Mouse (Mus musculus) MEL (cell line): ENCODE measurements at regions not wholly inside any gene's neighbourhood (a gene's known extent, or its start where the extent isn't known, plus 50 kb on each side); places are given as distances from the start of the nearest gene placed in this dataset.

Experiments
- DNase-seq: peaks from one replicate; pipeline ENCODE4 v3.0.0; 2011; ENCODE audit warnings: low read depth, low spot score
- H3K27ac ChIP-seq: 2 replicates; pipeline ENCODE4 v1.5.1; 2012; ENCODE audit warnings: low read depth, mild to moderate bottlenecking, control low read depth, low read length, moderate library complexity; ENCODE audit not compliant: control insufficient read depth
- H3K27me3 ChIP-seq, 2 experiments: fragments of 150-350 bp in 1 of 2; sonication (generic) in 1 of 2; 2 replicates each; pipeline ENCODE4 v1.6.1; 2012; ENCODE audit warnings: low read length in 2 of 2, mild to moderate bottlenecking in 2 of 2, improper control_type of control experiment in 1 of 2, moderate library complexity in 1 of 2; ENCODE audit not compliant: insufficient read depth in 2 of 2, control insufficient read depth in 1 of 2
- H3K36me3 ChIP-seq, 2 experiments: 2 replicates each; pipeline ENCODE4 v1.6.1; 2012 to 2014; ENCODE audit warnings: low read length in 2 of 2, improper control_type of control experiment in 1 of 2, inconsistent platforms in 1 of 2, mild to moderate bottlenecking in 1 of 2; ENCODE audit not compliant: insufficient read depth in 2 of 2, control insufficient read depth in 1 of 2
- H3K4me1 ChIP-seq, 2 experiments: fragments of 150-350 bp in 1 of 2; sonication (generic) in 1 of 2; 2 replicates each; pipeline ENCODE4 v1.6.1; 2012; ENCODE audit warnings: low read length in 2 of 2, improper control_type of control experiment in 1 of 2, mild to moderate bottlenecking in 1 of 2; ENCODE audit not compliant: insufficient read depth in 2 of 2, control insufficient read depth in 1 of 2
- H3K4me3 ChIP-seq, 2 experiments: fragments of 150-350 bp in 1 of 2; sonication (generic) in 1 of 2; 2 replicates each; pipeline ENCODE4 v1.5.1; 2012; ENCODE audit warnings: low read depth in 2 of 2, low read length in 2 of 2, mild to moderate bottlenecking in 2 of 2, moderate library complexity in 2 of 2, control low read depth in 1 of 2, improper control_type of control experiment in 1 of 2; ENCODE audit not compliant: control insufficient read depth in 1 of 2, insufficient read depth in 1 of 2
- H3K79me2 ChIP-seq: 2 replicates; pipeline ENCODE4 v1.6.1; 2012; ENCODE audit warnings: mild to moderate bottlenecking, low read length, moderate library complexity; ENCODE audit not compliant: control insufficient read depth, poor library complexity, insufficient read depth
- H3K9ac ChIP-seq: 2 replicates; pipeline ENCODE4 v1.6.1; 2012; ENCODE audit warnings: low read depth, mild to moderate bottlenecking, control low read depth, low read length, moderate library complexity; ENCODE audit not compliant: control insufficient read depth, poor library complexity, severe bottlenecking
- H3K9me3 ChIP-seq: fragments of 150-350 bp; sonication (generic); replicated peaks from 2 replicates; pipeline ENCODE4 v1.6.1; 2012; ENCODE audit warnings: mild to moderate bottlenecking, low read length, improper control_type of control experiment, moderate library complexity; ENCODE audit not compliant: insufficient read depth
- BHLHE40 ChIP-seq: IDR thresholded peaks from 2 replicates; pipeline ENCODE4 v1.6.1; 2012; ENCODE audit warnings: low read depth, mild to moderate bottlenecking, inconsistent platforms, low read length, improper control_type of control experiment, borderline replicate concordance
- CHD1 ChIP-seq: IDR thresholded peaks from 2 replicates; pipeline ENCODE4 v1.6.1; 2012; ENCODE audit warnings: low read depth, mild to moderate bottlenecking, inconsistent platforms, low read length, improper control_type of control experiment
- CHD2 ChIP-seq: IDR thresholded peaks from 2 replicates; pipeline ENCODE4 v1.6.1; 2011; ENCODE audit warnings: low read length, improper control_type of control experiment
- CTCF ChIP-seq, 3 experiments: IDR thresholded peaks in 2 of 3; conservative IDR thresholded peaks in 1 of 3; 2 replicates each; pipeline ENCODE4 v1.5.1; 2011 to 2012; ENCODE audit warnings: low read length in 3 of 3, low read depth in 2 of 3, mild to moderate bottlenecking in 2 of 3, improper control_type of control experiment in 1 of 3, inconsistent platforms in 1 of 3, mixed read lengths in 1 of 3, moderate library complexity in 1 of 3; ENCODE audit not compliant: control insufficient read depth in 1 of 3, insufficient read depth in 1 of 3, poor library complexity in 1 of 3, severe bottlenecking in 1 of 3
- ELF1 ChIP-seq: IDR thresholded peaks from 2 replicates; pipeline ENCODE4 v1.6.1; 2014; ENCODE audit warnings: low read depth, mild to moderate bottlenecking, inconsistent platforms, low read length, improper control_type of control experiment, moderate library complexity
- ETS1 ChIP-seq: IDR thresholded peaks from 2 replicates; pipeline ENCODE4 v1.6.1; 2012; ENCODE audit warnings: low read depth, mild to moderate bottlenecking, inconsistent platforms, low read length, improper control_type of control experiment, moderate library complexity
- KAT2A ChIP-seq: conservative IDR thresholded peaks from 2 replicates; pipeline ENCODE4 v1.6.1; 2012; ENCODE audit warnings: low read depth, low read length, improper control_type of control experiment, inconsistent platforms
- MAFK ChIP-seq: IDR thresholded peaks from 2 replicates; pipeline ENCODE4 v1.6.1; 2011; ENCODE audit warnings: low read depth, mild to moderate bottlenecking, low read length, improper control_type of control experiment, borderline replicate concordance
- MAX ChIP-seq: IDR thresholded peaks from 2 replicates; pipeline ENCODE4 v1.6.1; 2011; ENCODE audit warnings: low read length, improper control_type of control experiment
- MAZ ChIP-seq: IDR thresholded peaks from 2 replicates; pipeline ENCODE4 v1.6.1; 2012; ENCODE audit warnings: low read depth, mild to moderate bottlenecking, inconsistent platforms, low read length, improper control_type of control experiment
- MYB ChIP-seq: IDR thresholded peaks from 2 replicates; pipeline ENCODE4 v1.6.1; 2011; ENCODE audit warnings: mild to moderate bottlenecking, low read depth, low read length, improper control_type of control experiment
- NRF1 ChIP-seq: IDR thresholded peaks from 2 replicates; pipeline ENCODE4 v1.6.1; 2014; ENCODE audit warnings: low read depth, mild to moderate bottlenecking, inconsistent platforms, low read length, improper control_type of control experiment, moderate library complexity; ENCODE audit not compliant: poor library complexity, insufficient read depth, severe bottlenecking
- POLR2A ChIP-seq, 2 experiments: IDR thresholded peaks; 2 replicates each; pipeline ENCODE4 v1.6.1; 2011 to 2012; ENCODE audit warnings: low read length in 2 of 2, mild to moderate bottlenecking in 2 of 2, control low read depth in 1 of 2, improper control_type of control experiment in 1 of 2, low read depth in 1 of 2, moderate library complexity in 1 of 2; ENCODE audit not compliant: control insufficient read depth in 1 of 2, insufficient read depth in 1 of 2, poor library complexity in 1 of 2
- POLR2AphosphoS2 ChIP-seq: IDR thresholded peaks from 2 replicates; pipeline ENCODE4 v1.6.1; 2011; ENCODE audit warnings: low read length, improper control_type of control experiment
- POLR2AphosphoS5 ChIP-seq: IDR thresholded peaks from 2 replicates; pipeline ENCODE4 v1.6.1; 2012; ENCODE audit warnings: low read depth, borderline replicate concordance, mild to moderate bottlenecking, inconsistent platforms, low read length, moderate library complexity, mixed read lengths
- RAD21 ChIP-seq: IDR thresholded peaks from 2 replicates; pipeline ENCODE4 v1.6.1; 2011; ENCODE audit warnings: mild to moderate bottlenecking, low read depth, low read length, improper control_type of control experiment
- RCOR1 ChIP-seq: IDR thresholded peaks from 2 replicates; pipeline ENCODE4 v1.6.1; 2012; ENCODE audit warnings: low read depth, mild to moderate bottlenecking, inconsistent platforms, low read length, improper control_type of control experiment
- SIN3A ChIP-seq: IDR thresholded peaks from 2 replicates; pipeline ENCODE4 v1.6.1; 2012; ENCODE audit warnings: low read length, improper control_type of control experiment, inconsistent platforms
- SMC3 ChIP-seq: IDR thresholded peaks from 2 replicates; pipeline ENCODE4 v1.6.1; 2011; ENCODE audit warnings: low read depth, low read length, improper control_type of control experiment
- TAL1 ChIP-seq: IDR thresholded peaks from 2 replicates; pipeline ENCODE4 v1.6.1; 2012; ENCODE audit warnings: mild to moderate bottlenecking, inconsistent platforms, low read length, moderate library complexity, mixed read lengths
- TBP ChIP-seq: IDR thresholded peaks from 2 replicates; pipeline ENCODE4 v1.8.0; 2011; ENCODE audit warnings: low read depth, low read length, improper control_type of control experiment
- TCF12 ChIP-seq: IDR thresholded peaks from 2 replicates; pipeline ENCODE4 v1.6.1; 2014; ENCODE audit warnings: low read depth, mild to moderate bottlenecking, inconsistent platforms, low read length, improper control_type of control experiment, moderate library complexity
- UBTF ChIP-seq: IDR thresholded peaks from 2 replicates; pipeline ENCODE4 v1.6.1; 2012; ENCODE audit warnings: low read depth, mild to moderate bottlenecking, inconsistent platforms, low read length, improper control_type of control experiment, moderate library complexity, borderline replicate concordance; ENCODE audit not compliant: insufficient read depth
- USF1 ChIP-seq: IDR thresholded peaks from 2 replicates; pipeline ENCODE4 v1.6.1; 2014; ENCODE audit warnings: low read depth, mild to moderate bottlenecking, inconsistent platforms, low read length, improper control_type of control experiment, moderate library complexity
- USF2 ChIP-seq, 2 experiments: IDR thresholded peaks; 2 replicates each; pipeline ENCODE4 v1.6.1; 2011 to 2012; ENCODE audit warnings: improper control_type of control experiment in 2 of 2, low read length in 2 of 2, borderline replicate concordance in 1 of 2, inconsistent platforms in 1 of 2, low read depth in 1 of 2, mild to moderate bottlenecking in 1 of 2; ENCODE audit not compliant: insufficient read depth in 1 of 2
- ZC3H11A ChIP-seq: IDR thresholded peaks from 2 replicates; pipeline ENCODE4 v1.6.1; 2012; ENCODE audit warnings: low read depth, mild to moderate bottlenecking, inconsistent platforms, low read length, improper control_type of control experiment
- ZNF384 ChIP-seq: IDR thresholded peaks from 2 replicates; pipeline ENCODE4 v1.6.1; 2012; ENCODE audit warnings: low read depth, mild to moderate bottlenecking, inconsistent platforms, low read length, improper control_type of control experiment

DNA sequence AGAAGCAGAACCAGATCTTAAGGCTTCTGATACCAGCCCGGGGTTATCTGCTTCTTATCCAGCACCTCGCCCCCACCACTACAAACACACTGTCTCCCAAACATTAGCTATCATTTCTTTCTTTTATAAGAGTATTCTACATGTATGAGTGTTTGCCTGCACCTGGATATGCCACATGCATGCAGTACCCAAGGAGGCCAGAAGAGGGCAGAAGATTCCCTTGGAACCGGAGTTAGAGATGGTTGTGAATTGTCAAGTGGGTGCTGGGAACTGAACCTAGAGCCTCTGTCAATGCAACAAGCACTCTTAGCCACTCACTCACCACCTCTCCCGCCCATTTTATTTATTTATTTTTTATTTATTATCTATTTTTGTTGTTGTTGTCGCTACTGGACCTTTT lies 64.9 kb upstream of the Disp3 start:
- no peaks in the 10 kb centered on the region for H3K9me3 ChIP-seq
- H3K36me3 ChIP-seq: no peaks in the 10 kb centered on the region
- H3K27me3 ChIP-seq: no peaks in the 10 kb centered on the region
- H3K27ac ChIP-seq: no peak overlapping the region
- peak; percentile 31; the same call in 1 of the 2 replicates for TF ChIP-seq SMC3
- no peak for TF ChIP-seq UBTF
- no peak for TF ChIP-seq ETS1
- no peak for TF ChIP-seq SIN3A
- TF ChIP-seq CHD1: no peak
- no peak for TF ChIP-seq POLR2AphosphoS2
- TF ChIP-seq MAZ: no peak
- no peak for TF ChIP-seq BHLHE40
- no peak for TF ChIP-seq CHD2
- TF ChIP-seq ZC3H11A: no peak
- peak; percentile 42 to 59 (median 42) for TF ChIP-seq CTCF (IDR thresholded peaks at IDR 0.05 in 2 of 3, conservative IDR thresholded peaks at IDR 0.05 in 1 of 3; ENCODE audit: control insufficient read depth in 1 of 3, insufficient read depth in 1 of 3, low read depth in 2 of 3, low read length in 3 of 3, poor library complexity in 1 of 3, severe bottlenecking in 1 of 3)
- no peak for TF ChIP-seq MYB
- TF ChIP-seq MAFK: no peak
- TF ChIP-seq POLR2A (IDR thresholded peaks at IDR 0.05; ENCODE audit: control insufficient read depth in 1 of 2, insufficient read depth in 1 of 2, low read depth in 1 of 2, low read length in 2 of 2, poor library complexity in 1 of 2): no peak
- peak; percentile 13 for TF ChIP-seq RAD21
- no peak for TF ChIP-seq USF1
- no peak for TF ChIP-seq TCF12
- no peak for TF ChIP-seq MAX
- TF ChIP-seq ZNF384: no peak
- no peak for TF ChIP-seq ELF1
- no peak for TF ChIP-seq TAL1
- no peak overlapping the region for H3K4me3 ChIP-seq
- no peak overlapping the region for H3K9ac ChIP-seq
- no peaks in the 10 kb centered on the region for H3K79me2 ChIP-seq
- no peaks in the 10 kb centered on the region for H3K4me1 ChIP-seq
- peak; percentile 14 for DNase-seq

DNA sequence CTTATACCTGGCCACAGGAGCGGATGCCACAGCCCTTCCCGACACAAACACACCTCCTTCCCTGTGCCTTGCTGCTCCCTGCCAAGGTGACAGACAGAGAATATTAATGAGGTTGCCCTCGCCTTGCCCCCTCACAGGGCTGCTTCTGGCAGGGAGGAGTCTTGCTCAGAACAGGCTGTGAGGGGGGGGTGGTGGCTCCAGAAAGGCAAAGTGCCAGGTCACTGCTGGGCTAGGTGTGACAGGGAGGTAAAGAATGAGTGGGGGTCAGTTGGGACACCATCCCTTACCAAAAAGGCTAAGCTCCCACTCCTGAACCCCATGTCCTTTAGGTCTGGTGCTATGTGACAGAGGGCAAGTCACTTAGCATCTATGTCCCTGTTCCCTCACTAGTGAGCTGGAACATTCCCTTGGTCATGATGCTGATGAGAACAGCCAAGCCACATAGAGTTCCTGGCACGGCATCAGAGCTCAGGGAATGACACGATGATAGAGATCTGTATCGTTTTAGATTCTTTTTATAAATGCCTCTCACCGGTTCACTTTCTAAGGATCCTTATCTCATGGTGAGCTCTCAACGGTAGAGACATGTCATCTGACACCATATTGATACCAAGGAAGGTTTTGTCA lies 53.9 kb upstream of the Disp3 start:
- DNase-seq: no peak
- TF ChIP-seq CHD1: no peak
- no peak for TF ChIP-seq USF2 (IDR thresholded peaks at IDR 0.05; ENCODE audit: borderline replicate concordance in 1 of 2, insufficient read depth in 1 of 2, low read depth in 1 of 2, low read length in 2 of 2)
- no peak for TF ChIP-seq TBP
- TF ChIP-seq ZC3H11A: no peak
- no peak for TF ChIP-seq MYB
- no peak for TF ChIP-seq NRF1
- TF ChIP-seq KAT2A: no peak
- no peak for TF ChIP-seq POLR2AphosphoS2
- TF ChIP-seq RCOR1: no peak
- TF ChIP-seq POLR2AphosphoS5: no peak
- no peak for TF ChIP-seq UBTF
- H3K9me3 ChIP-seq: no peaks in the 10 kb centered on the region

More for the DNA sequence above, 53.9 kb upstream of the Disp3 start:
- Histone ChIP-seq H3K36me3 (no peaks in the 10 kb centered on the region), H3K79me2 (no peaks in the 10 kb centered on the region), H3K4me3 (no peak overlapping the region), H3K27me3 (no peaks in the 10 kb centered on the region), H3K27ac (no peak overlapping the region), H3K4me1 (no peaks in the 10 kb centered on the region), H3K9ac (no peak overlapping the region)
